Mouse (Mus musculus): Measurements from ENCODE around the gene Zbtb44. TPM values are rescaled to one million over a fixed set of nuclear protein-coding genes. Genes with fewer than 3 reads are reported as not detected.

The Zbtb44 gene
- total RNA-seq, 1 experiment, result 33.7 TPM

DNA sequence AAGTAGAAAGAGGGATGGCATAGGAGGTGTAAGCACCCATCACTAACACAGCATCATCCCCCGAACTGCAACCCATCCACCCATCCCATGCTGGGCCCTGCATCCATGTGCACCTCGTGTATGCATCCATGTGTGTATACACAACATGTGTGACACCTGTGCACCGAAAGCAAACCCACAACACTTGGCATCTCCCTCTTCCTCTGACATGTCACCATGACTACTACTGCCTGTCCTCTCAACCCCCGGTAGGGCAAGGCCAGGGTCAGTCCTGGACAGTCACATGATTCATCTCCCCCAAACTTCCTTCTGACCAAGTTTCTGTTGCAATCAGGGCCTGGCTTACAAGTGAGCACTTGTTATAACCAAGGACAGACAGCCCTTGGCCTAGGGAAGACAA lies 58.4 kb downstream of the Zbtb44 start:
- Histone ChIP-seq H3K27ac (ENCODE audit: insufficient read depth, low read depth, low read length, poor library complexity, severe bottlenecking) (no peak overlapping the region), H3K36me3 (ENCODE audit: control insufficient read depth, insufficient read depth, low read length, poor library complexity, severe bottlenecking) (peaks cover 24% of the 10 kb centered on the region; the same call in 1 of the 2 replicates), H3K4me1 (ENCODE audit: control insufficient read depth in 2 of 2, insufficient read depth in 2 of 2, low read length in 2 of 2, poor library complexity in 1 of 2) (peaks cover 4 to 13% of the 10 kb centered on the region in 2 experiments; a peak in 2 of 4 replicates), H3K4me3 (ENCODE audit: insufficient read depth in 1 of 2, low read depth in 1 of 2, low read length in 2 of 2, poor library complexity in 1 of 2, severe bottlenecking in 1 of 2) (no peak overlapping the region), H3K9me3 (ENCODE audit: control insufficient read depth, insufficient read depth, low read depth, low read length) (no peaks in the 10 kb centered on the region), H3K9ac (ENCODE audit: insufficient read depth, low read depth, low read length, poor library complexity, severe bottlenecking) (no peak overlapping the region)
- in situ Hi-C loops (cut with MboI; ENCODE audit: low sequenced_read_pairs in 2 of 2, unreplicated experiment in 2 of 2), result loop anchor here (5.0 to 25.0 kb wide), 7 partner anchors 134 to 644 kb away; partner anchors contain the start of gene Adamts8 (in 1 of the 2)
- TF ChIP-seq ZC3H11A (IDR thresholded peaks at IDR 0.05; ENCODE audit: borderline replicate concordance, low read depth, low read length) (no peak), CHD2 (IDR thresholded peaks at IDR 0.05; ENCODE audit: low read depth, low read length) (no peak), ZNF384 (IDR thresholded peaks at IDR 0.05; ENCODE audit: low read depth, low read length) (no peak), HCFC1 (IDR thresholded peaks at IDR 0.05; ENCODE audit: borderline replicate concordance, insufficient read depth, low read length) (no peak), MAFK (IDR thresholded peaks at IDR 0.05; ENCODE audit: insufficient read depth, low read depth, low read length) (no peak)
- no peak for DNase-seq (ENCODE audit: low read depth, low spot score)

DNA sequence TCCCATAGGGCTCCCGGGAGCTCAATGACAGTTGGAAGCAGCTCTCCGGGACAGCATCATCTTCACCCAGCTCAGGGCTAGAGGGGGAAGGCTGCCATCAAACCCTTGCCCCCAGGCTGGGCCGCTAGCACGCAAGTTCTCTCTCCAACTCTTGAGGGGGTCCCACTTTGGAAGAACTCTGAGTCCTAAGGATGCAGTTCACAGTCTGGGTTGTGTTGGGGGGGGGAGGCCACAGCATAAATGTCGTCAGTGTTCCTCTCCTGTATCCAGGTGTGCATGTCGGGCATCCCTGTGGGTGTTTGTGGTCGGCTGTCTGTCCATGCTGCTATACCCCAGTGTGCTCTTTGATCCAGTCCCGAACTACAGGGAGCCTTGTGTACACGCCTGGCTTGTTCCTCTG lies 59.1 kb downstream of the Zbtb44 start:
- no peak overlapping the region for H3K4me3 ChIP-seq (ENCODE audit: insufficient read depth in 1 of 2, low read depth in 1 of 2, low read length in 2 of 2, poor library complexity in 1 of 2, severe bottlenecking in 1 of 2)
- DNase-seq (ENCODE audit: low read depth, low spot score), result no peak
- in situ Hi-C loops (cut with MboI; ENCODE audit: low sequenced_read_pairs in 2 of 2, unreplicated experiment in 2 of 2), result loop anchor here (5.0 to 25.0 kb wide), 7 partner anchors 135 to 645 kb away; partner anchors contain the start of gene Adamts8 (in 1 of the 2)
- TF ChIP-seq MAFK (IDR thresholded peaks at IDR 0.05; ENCODE audit: insufficient read depth, low read depth, low read length), result no peak
- no peak for TF ChIP-seq ZNF384 (IDR thresholded peaks at IDR 0.05; ENCODE audit: low read depth, low read length)
- TF ChIP-seq HCFC1 (IDR thresholded peaks at IDR 0.05; ENCODE audit: borderline replicate concordance, insufficient read depth, low read length), result no peak
- no peak for TF ChIP-seq CHD2 (IDR thresholded peaks at IDR 0.05; ENCODE audit: low read depth, low read length)
- TF ChIP-seq ZC3H11A (IDR thresholded peaks at IDR 0.05; ENCODE audit: borderline replicate concordance, low read depth, low read length), result no peak
- H3K9me3 ChIP-seq (ENCODE audit: control insufficient read depth, insufficient read depth, low read depth, low read length), result no peaks in the 10 kb centered on the region
- H3K27ac ChIP-seq (ENCODE audit: insufficient read depth, low read depth, low read length, poor library complexity, severe bottlenecking), result no peak overlapping the region
- peaks cover 25% of the 10 kb centered on the region; the same call in 1 of the 2 replicates for H3K36me3 ChIP-seq (ENCODE audit: control insufficient read depth, insufficient read depth, low read length, poor library complexity, severe bottlenecking)
- H3K9ac ChIP-seq (ENCODE audit: insufficient read depth, low read depth, low read length, poor library complexity, severe bottlenecking), result no peak overlapping the region
- H3K4me1 ChIP-seq (ENCODE audit: control insufficient read depth in 2 of 2, insufficient read depth in 2 of 2, low read length in 2 of 2, poor library complexity in 1 of 2), result peaks cover 4 to 7% of the 10 kb centered on the region in 2 experiments; a peak in 2 of 4 replicates

DNA sequence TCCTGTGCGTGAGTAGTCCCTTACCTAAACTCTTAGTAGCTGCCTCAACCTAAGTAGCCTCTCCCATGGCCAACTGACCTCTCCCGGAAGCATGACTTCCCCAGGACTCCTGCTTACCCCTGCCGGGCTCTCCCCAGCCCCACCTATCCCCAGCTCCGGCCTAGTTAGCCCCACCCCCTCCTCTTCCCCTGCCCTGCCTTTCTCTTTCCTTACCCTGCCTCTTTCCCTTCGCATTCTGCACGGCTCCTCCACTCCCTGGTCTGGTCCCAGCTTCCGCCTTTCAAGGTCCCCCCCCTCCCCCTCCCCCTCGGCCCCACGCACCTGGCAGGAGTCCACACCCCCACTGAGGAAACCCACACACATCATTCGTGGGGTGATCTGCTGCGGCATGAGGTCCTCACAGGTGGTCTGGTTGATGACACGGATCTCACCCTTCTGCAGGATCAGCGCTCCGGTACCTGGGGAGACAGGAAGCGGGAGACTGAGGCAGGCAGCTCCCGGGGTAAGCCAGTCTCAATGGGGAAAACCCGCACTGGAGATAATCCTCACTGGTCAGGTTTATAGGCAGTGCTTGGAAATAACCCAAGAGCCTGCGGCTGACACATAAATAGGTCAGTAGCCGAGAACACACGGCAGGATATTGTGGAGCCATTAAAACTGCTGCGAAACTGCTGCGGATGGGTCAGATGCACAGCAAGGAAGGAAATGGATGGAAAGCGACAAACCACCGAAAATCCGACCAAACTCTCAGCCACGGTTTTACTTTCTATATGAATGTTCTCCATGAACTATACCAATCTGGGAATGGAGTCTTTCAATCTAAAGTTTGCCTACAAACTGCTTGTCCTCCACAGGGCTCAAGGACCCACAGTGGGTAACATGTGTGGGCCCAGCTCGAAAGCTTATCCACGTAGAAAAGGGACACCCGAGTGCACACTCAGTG lies 59.9 kb downstream of the Zbtb44 start:
- DNase-seq (ENCODE audit: low read depth, low spot score), result no peak
- in situ Hi-C loops (cut with MboI; ENCODE audit: low sequenced_read_pairs in 2 of 2, unreplicated experiment in 2 of 2), result loop anchor here (25.0 kb wide), 3 partner anchors 378 to 603 kb away; no protein-coding TSS in a partner anchor
- Histone ChIP-seq H3K27ac (ENCODE audit: insufficient read depth, low read depth, low read length, poor library complexity, severe bottlenecking) (no peak overlapping the region), H3K4me3 (ENCODE audit: insufficient read depth in 1 of 2, low read depth in 1 of 2, low read length in 2 of 2, poor library complexity in 1 of 2, severe bottlenecking in 1 of 2) (peak overlapping the region in 1 of 2 experiments; percentile 47; a peak in 1 of 4 replicates), H3K9me3 (ENCODE audit: control insufficient read depth, insufficient read depth, low read depth, low read length) (no peaks in the 10 kb centered on the region), H3K9ac (ENCODE audit: insufficient read depth, low read depth, low read length, poor library complexity, severe bottlenecking) (peak overlapping the region; percentile 5; the same call in 1 of the 2 replicates), H3K4me1 (ENCODE audit: control insufficient read depth in 2 of 2, insufficient read depth in 2 of 2, low read length in 2 of 2, poor library complexity in 1 of 2) (peaks cover 4 to 6% of the 10 kb centered on the region in 2 experiments; a peak in 2 of 4 replicates), H3K36me3 (ENCODE audit: control insufficient read depth, insufficient read depth, low read length, poor library complexity, severe bottlenecking) (peaks cover 29% of the 10 kb centered on the region; the same call in 1 of the 2 replicates)
- TF ChIP-seq HCFC1 (IDR thresholded peaks at IDR 0.05; ENCODE audit: borderline replicate concordance, insufficient read depth, low read length) (no peak), CHD2 (IDR thresholded peaks at IDR 0.05; ENCODE audit: low read depth, low read length) (no peak), ZNF384 (IDR thresholded peaks at IDR 0.05; ENCODE audit: low read depth, low read length) (no peak), MAFK (IDR thresholded peaks at IDR 0.05; ENCODE audit: insufficient read depth, low read depth, low read length) (no peak), ZC3H11A (IDR thresholded peaks at IDR 0.05; ENCODE audit: borderline replicate concordance, low read depth, low read length) (no peak)

DNA sequence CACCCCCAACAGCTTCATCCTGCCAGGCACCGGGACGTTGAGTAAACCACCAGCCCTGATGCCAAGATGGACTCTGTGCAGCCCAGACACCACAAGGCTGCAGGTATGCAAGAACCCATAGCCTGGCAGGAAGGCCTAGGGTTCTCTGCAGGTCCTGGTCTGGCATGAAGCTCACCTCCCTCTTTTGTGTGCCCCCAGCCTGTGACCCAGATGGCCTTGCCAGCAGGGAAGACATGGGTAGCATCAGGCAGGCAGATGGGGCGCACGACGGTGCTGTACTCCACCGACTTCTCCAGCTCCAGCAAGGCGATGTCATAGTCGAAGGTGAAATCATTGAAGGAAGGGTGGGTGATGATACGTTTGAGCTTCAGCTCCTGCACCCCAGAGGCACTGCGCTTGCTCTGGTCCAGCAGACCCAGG lies 60.7 kb downstream of the Zbtb44 start:
- H3K9ac ChIP-seq (ENCODE audit: insufficient read depth, low read depth, low read length, poor library complexity, severe bottlenecking), result no peak overlapping the region
- H3K4me3 ChIP-seq (ENCODE audit: insufficient read depth in 1 of 2, low read depth in 1 of 2, low read length in 2 of 2, poor library complexity in 1 of 2, severe bottlenecking in 1 of 2), result no peak overlapping the region
- peaks cover 3 to 6% of the 10 kb centered on the region in 2 experiments; a peak in 2 of 4 replicates for H3K4me1 ChIP-seq (ENCODE audit: control insufficient read depth in 2 of 2, insufficient read depth in 2 of 2, low read length in 2 of 2, poor library complexity in 1 of 2)
- H3K9me3 ChIP-seq (ENCODE audit: control insufficient read depth, insufficient read depth, low read depth, low read length), result no peaks in the 10 kb centered on the region
- no peak for DNase-seq (ENCODE audit: low read depth, low spot score)
- peaks cover 35% of the 10 kb centered on the region; the same call in 1 of the 2 replicates for H3K36me3 ChIP-seq (ENCODE audit: control insufficient read depth, insufficient read depth, low read length, poor library complexity, severe bottlenecking)
- no peak for TF ChIP-seq ZNF384 (IDR thresholded peaks at IDR 0.05; ENCODE audit: low read depth, low read length)
- no peak for TF ChIP-seq HCFC1 (IDR thresholded peaks at IDR 0.05; ENCODE audit: borderline replicate concordance, insufficient read depth, low read length)
- no peak for TF ChIP-seq CHD2 (IDR thresholded peaks at IDR 0.05; ENCODE audit: low read depth, low read length)
- no peak for TF ChIP-seq MAFK (IDR thresholded peaks at IDR 0.05; ENCODE audit: insufficient read depth, low read depth, low read length)
- TF ChIP-seq ZC3H11A (IDR thresholded peaks at IDR 0.05; ENCODE audit: borderline replicate concordance, low read depth, low read length), result no peak
- in situ Hi-C loops (cut with MboI; ENCODE audit: low sequenced_read_pairs in 2 of 2, unreplicated experiment in 2 of 2), result loop anchor here (25.0 kb wide), 3 partner anchors 379 to 604 kb away; no protein-coding TSS in a partner anchor
- no peak overlapping the region for H3K27ac ChIP-seq (ENCODE audit: insufficient read depth, low read depth, low read length, poor library complexity, severe bottlenecking)
